Mouse (Mus musculus) bone marrow macrophage, adult 2 months (primary cell): ENCODE measurements around the gene Hlx. TPM values are rescaled to one million over a fixed set of nuclear protein-coding genes. Genes with fewer than 3 reads are reported as not detected.
A peak's percentile ranks its signal among the peaks of the same experiment; 100 is the strongest.

Experiments used
- H3K27ac ChIP-seq: 2 replicates; pipeline ENCODE4 v1.5.1; 2012; ENCODE audit warnings: low read depth, low read length; ENCODE audit not compliant: insufficient read depth
- H3K4me1 ChIP-seq: 2 replicates; pipeline ENCODE4 v1.6.1; 2012; ENCODE audit warnings: low read length; ENCODE audit not compliant: control insufficient read depth, insufficient read depth
- H3K4me3 ChIP-seq: 2 replicates; pipeline ENCODE4 v1.5.1; 2012; ENCODE audit warnings: mild to moderate bottlenecking, low read length, moderate library complexity; ENCODE audit not compliant: insufficient read depth
- CTCF ChIP-seq: IDR thresholded peaks from 2 replicates; pipeline ENCODE4 v1.5.1; 2012; ENCODE audit warnings: low read depth, mild to moderate bottlenecking, low read length, moderate library complexity
- POLR2A ChIP-seq: IDR thresholded peaks from 2 replicates; pipeline ENCODE4 v1.6.1; 2012; ENCODE audit warnings: mild to moderate bottlenecking, low read depth, low read length, borderline replicate concordance
- polyA plus RNA-seq: library from polyadenylated mRNA; stranded (reverse); fragments of >200 nt; gene quantifications from 2 replicates; pipeline ENCODE4 v1.2.4, GENCODE M21; 2012; ENCODE audit not compliant: missing spikeins, insufficient read depth, insufficient read length

Hlx gene
- polyA plus RNA-seq, 1 experiment: 63.1 TPM

GRCm38 (mm10) chr1:184762941-184763340 is 30.5 kb upstream of the Hlx start:
- H3K27ac ChIP-seq: no peak overlapping the region

GRCm38 (mm10) chr1:184761988-184762387 is 29.6 kb upstream of the Hlx start:
- no peak for TF ChIP-seq CTCF
- TF ChIP-seq POLR2A: no peak
- Histone ChIP-seq H3K27ac (no peak overlapping the region), H3K4me3 (no peak overlapping the region), H3K4me1 (no peaks in the 10 kb centered on the region)

More at GRCm38 (mm10) chr1:184762941-184763340, 30.5 kb upstream of the Hlx start:
- no peak for TF ChIP-seq CTCF
- TF ChIP-seq POLR2A: no peak
- Histone ChIP-seq H3K4me3 (no peak overlapping the region), H3K4me1 (no peaks in the 10 kb centered on the region)

GRCm38 (mm10) chr1:184752671-184753070 is 20.3 kb upstream of the Hlx start:
- Histone ChIP-seq H3K4me3 (no peak overlapping the region), H3K27ac (no peak overlapping the region), H3K4me1 (no peaks in the 10 kb centered on the region)
- TF ChIP-seq CTCF (no peak), POLR2A (no peak)

- Histone ChIP-seq H3K4me1 (no peaks in the 10 kb centered on the region), H3K27ac (no peak overlapping the region), H3K4me3 (no peak overlapping the region)
- TF ChIP-seq CTCF (no peak), POLR2A (no peak)
Observed at GRCm38 (mm10) chr1:184750114-184750664, 17.8 kb upstream of the Hlx start.

GRCm38 (mm10) chr1:184748692-184749152 is 16.3 kb upstream of the Hlx start:
- TF ChIP-seq CTCF (no peak), POLR2A (no peak)
- no peaks in the 10 kb centered on the region for H3K4me1 ChIP-seq

GRCm38 (mm10) chr1:184737876-184738479 is 5.6 kb upstream of the Hlx start:
- H3K27ac ChIP-seq: no peak overlapping the region
- 0 out of 2 replicates have a peak overlapping the region, but pooled peaks have one; percentile 15 for H3K4me3 ChIP-seq
- peaks cover 10% of the 10 kb centered on the region for H3K4me1 ChIP-seq
- TF ChIP-seq POLR2A (no peak), CTCF (peak; percentile 64)

More at GRCm38 (mm10) chr1:184748692-184749152, 16.3 kb upstream of the Hlx start:
- Histone ChIP-seq H3K27ac (no peak overlapping the region), H3K4me3 (no peak overlapping the region)

- H3K4me3 ChIP-seq: no peak overlapping the region
- H3K4me1 ChIP-seq: peaks cover 10% of the 10 kb centered on the region
- no peak overlapping the region for H3K27ac ChIP-seq
- TF ChIP-seq POLR2A: no peak
- TF ChIP-seq CTCF: no peak
Observed at GRCm38 (mm10) chr1:184737228-184737627, 4.8 kb upstream of the Hlx start.

- H3K4me1 ChIP-seq: peaks cover 10% of the 10 kb centered on the region
- no peak overlapping the region for H3K4me3 ChIP-seq
- TF ChIP-seq POLR2A: no peak
- TF ChIP-seq CTCF: no peak
- no peak overlapping the region for H3K27ac ChIP-seq
Observed at GRCm38 (mm10) chr1:184736260-184736659, 3.8 kb upstream of the Hlx start.

- peaks cover 10% of the 10 kb centered on the region for H3K4me1 ChIP-seq
- H3K4me3 ChIP-seq: peak overlapping the region; percentile 66
Observed at GRCm38 (mm10) chr1:184734991-184735920, 2.8 kb upstream of the Hlx start.

More at GRCm38 (mm10) chr1:184734991-184735920, 2.8 kb upstream of the Hlx start:
- H3K27ac ChIP-seq: peak overlapping the region; percentile 64
- TF ChIP-seq CTCF (no peak), POLR2A (no peak)
